Mouse (Mus musculus) hindbrain, embryonic 14.5 days (tissue): ENCODE results near the gene Hlx. TPM values are rescaled to one million over a fixed set of nuclear protein-coding genes. Genes with fewer than 3 reads are reported as not detected.

ENCODE experiments used
- ATAC-seq: fragments of 200-750 bp; cut with Nextera tagmentation; 2 replicates; pipeline ENCODE4 v1.8.0; 2017; ENCODE audit warnings: moderate number of reproducible peaks, mild to moderate bottlenecking, moderate TSS enrichment, moderate library complexity; ENCODE audit not compliant: low FRiP score
- DNase-seq: peaks from one replicate; pipeline ENCODE4 v3.0.0-alpha.2; 2015; ENCODE audit warnings: low spot score
- H3K27ac ChIP-seq: fragments of 300-500 bp; sonication (generic); 2 replicates; pipeline ENCODE4 v1.5.1; 2014; ENCODE audit warnings: mild to moderate bottlenecking, moderate library complexity
- H3K27me3 ChIP-seq: fragments of 300-500 bp; sonication (generic); 2 replicates; pipeline ENCODE4 v1.6.1; 2014; ENCODE audit warnings: mild to moderate bottlenecking, low read length, mixed read lengths; ENCODE audit not compliant: control insufficient read depth, insufficient read depth
- H3K36me3 ChIP-seq: fragments of 300-500 bp; sonication (generic); replicated peaks from 2 replicates; pipeline ENCODE4 v1.6.1; 2014; ENCODE audit not compliant: control insufficient read depth, insufficient read depth
- H3K4me1 ChIP-seq: fragments of 300-500 bp; sonication (generic); replicated peaks from 2 replicates; pipeline ENCODE4 v1.6.1; 2014; ENCODE audit warnings: antibody characterized with exemption, low read length, mixed read lengths; ENCODE audit not compliant: control insufficient read depth, insufficient read depth
- H3K4me2 ChIP-seq: fragments of 300-500 bp; sonication (generic); replicated peaks from 2 replicates; pipeline ENCODE4 v1.6.1; 2014; ENCODE audit warnings: mild to moderate bottlenecking, moderate library complexity
- H3K4me3 ChIP-seq: fragments of 300-500 bp; sonication (generic); replicated peaks from 2 replicates; pipeline ENCODE4 v1.5.1; 2014; ENCODE audit warnings: mild to moderate bottlenecking, low read length
- H3K9ac ChIP-seq: fragments of 300-500 bp; sonication (generic); 2 replicates; pipeline ENCODE4 v1.6.1; 2014
- H3K9me3 ChIP-seq: fragments of 300-500 bp; sonication (generic); 2 replicates; pipeline ENCODE4 v1.6.1; 2016; ENCODE audit warnings: low read length; ENCODE audit not compliant: control insufficient read depth
- WGBS: fragments of 180-500 bp; shearing (Covaris S2); extraction: QIAGEN DNeasy Blood & Tissue Kit; methylation state at CpG from one replicate; pipeline ENCODE4 v1.1.7; 2014; 5-methylcytosine and 5-hydroxymethylcytosine counted together
- polyA plus RNA-seq: library from polyadenylated mRNA; unstranded; fragments of >200 nt; fragmentation: Nextera tagmentation; extraction: Ambion mirVana; gene quantifications from 2 replicates; pipeline ENCODE4 v1.2.1, GENCODE M21; 2014

The Hlx gene
- polyA plus RNA-seq, result 2.0 and 2.8 TPM in 2 replicates

GRCm38 (mm10) chr1:184732556-184733049, at the start of gene Hlx:
TSS of gene Hlx (minus strand) at chr1:184732619.
- Histone ChIP-seq H3K27ac (no peak within 1 kb of the TSS), H3K9me3 (no peaks in the 10 kb centered on the region), H3K4me3 (peak within 1 kb of the TSS; percentile 30), H3K4me1 (peaks cover 3% of the 10 kb centered on the region; the same call in 1 of the 2 replicates), H3K4me2 (peak within 1 kb of the TSS; percentile 51), H3K9ac (0 out of 2 replicates have a peak within 1 kb of the TSS, but pooled peaks have one; percentile 18), H3K36me3 (no peaks in the 10 kb centered on the region), H3K27me3 (peaks cover 90% of the 10 kb centered on the region)
- ATAC-seq (peak; percentile 87; the same call in 1 of the 2 replicates), DNase-seq (peak; percentile 60)
- WGBS, result 0% methylated on average over 32 of the region's 32 CpGs

- no peak overlapping the region for H3K27ac ChIP-seq
- H3K9ac ChIP-seq, result no peak overlapping the region
- no peaks in the 10 kb centered on the region for H3K9me3 ChIP-seq
- no peak overlapping the region for H3K4me3 ChIP-seq
- no peaks in the 10 kb centered on the region for H3K4me1 ChIP-seq
- DNase-seq (no peak), ATAC-seq (no peak)
- no peaks in the 10 kb centered on the region for H3K27me3 ChIP-seq
- 84% methylated on average over 14 of the region's 14 CpGs for WGBS
- H3K4me2 ChIP-seq, result no peak overlapping the region
- no peaks in the 10 kb centered on the region for H3K36me3 ChIP-seq
These were observed 49.7 kb upstream of the Hlx start for GRCm38 (mm10) chr1:184782161-184782513.

- Histone ChIP-seq H3K27ac (no peak overlapping the region), H3K4me1 (no peaks in the 10 kb centered on the region), H3K27me3 (no peaks in the 10 kb centered on the region), H3K4me3 (no peak overlapping the region), H3K4me2 (no peak overlapping the region), H3K9me3 (no peaks in the 10 kb centered on the region), H3K36me3 (no peaks in the 10 kb centered on the region), H3K9ac (no peak overlapping the region)
- 83% methylated on average over 10 of the region's 10 CpGs for WGBS
- no peak for ATAC-seq
- no peak for DNase-seq
These were observed 49.1 kb upstream of the Hlx start for GRCm38 (mm10) chr1:184781286-184782160.

- H3K36me3 ChIP-seq, result no peaks in the 10 kb centered on the region
- H3K4me3 ChIP-seq, result no peak overlapping the region
- WGBS, result 93% methylated on average over 6 of the region's 6 CpGs
- no peak overlapping the region for H3K27ac ChIP-seq
- H3K4me2 ChIP-seq, result no peak overlapping the region
- no peak for DNase-seq
- ATAC-seq, result no peak
- no peaks in the 10 kb centered on the region for H3K27me3 ChIP-seq
- H3K9ac ChIP-seq, result no peak overlapping the region
- no peaks in the 10 kb centered on the region for H3K9me3 ChIP-seq
- no peaks in the 10 kb centered on the region for H3K4me1 ChIP-seq
These were observed 45.7 kb upstream of the Hlx start for GRCm38 (mm10) chr1:184778157-184778556.

GRCm38 (mm10) chr1:184777061-184777795, 44.8 kb upstream of the Hlx start:
- WGBS, result 32% methylated on average over 22 of the region's 22 CpGs

GRCm38 (mm10) chr1:184775289-184775688, 42.9 kb upstream of the Hlx start:
- ATAC-seq, result no peak
- WGBS, result 58% methylated on average over 9 of the region's 9 CpGs
- no peak overlapping the region for H3K9ac ChIP-seq

More at GRCm38 (mm10) chr1:184777061-184777795, 44.8 kb upstream of the Hlx start:
- H3K36me3 ChIP-seq, result no peaks in the 10 kb centered on the region
- H3K4me2 ChIP-seq, result no peak overlapping the region
- no peak overlapping the region for H3K9ac ChIP-seq
- no peaks in the 10 kb centered on the region for H3K27me3 ChIP-seq
- H3K9me3 ChIP-seq, result no peaks in the 10 kb centered on the region
- H3K4me1 ChIP-seq, result no peaks in the 10 kb centered on the region
- no peak overlapping the region for H3K27ac ChIP-seq
- H3K4me3 ChIP-seq, result no peak overlapping the region
- no peak for ATAC-seq
- DNase-seq, result no peak

DNA sequence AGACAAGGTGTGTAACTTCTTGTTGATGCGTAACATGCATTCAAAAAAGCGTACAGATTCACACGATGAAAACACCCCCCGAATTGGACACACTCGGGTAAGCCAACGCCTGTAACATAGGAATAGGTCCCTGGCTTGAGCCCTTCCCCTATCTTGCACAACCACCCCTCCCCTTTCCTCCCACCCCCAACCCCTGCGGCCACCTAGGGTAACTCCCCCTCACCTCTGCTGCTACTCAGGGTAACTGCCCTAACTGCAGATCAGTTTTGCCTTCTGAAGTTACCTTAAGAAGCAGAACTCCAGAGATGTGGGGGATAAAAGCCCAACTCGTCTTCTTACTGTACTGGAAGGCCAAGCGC, 39.5 kb upstream of the Hlx start:
- WGBS, result 11% methylated on average over 9 of the region's 9 CpGs

More at GRCm38 (mm10) chr1:184775289-184775688, 42.9 kb upstream of the Hlx start:
- Histone ChIP-seq H3K9me3 (no peaks in the 10 kb centered on the region), H3K27ac (no peak overlapping the region), H3K36me3 (no peaks in the 10 kb centered on the region), H3K27me3 (no peaks in the 10 kb centered on the region), H3K4me2 (no peak overlapping the region), H3K4me3 (no peak overlapping the region), H3K4me1 (peaks cover 4% of the 10 kb centered on the region; the same call in 1 of the 2 replicates)
- no peak for DNase-seq

GRCm38 (mm10) chr1:184771202-184771890, 38.9 kb upstream of the Hlx start:
- H3K4me3 ChIP-seq, result no peak overlapping the region
- peak overlapping the region; percentile 24 for H3K4me2 ChIP-seq
- peak; percentile 82 for DNase-seq
- no peak overlapping the region for H3K27ac ChIP-seq
- no peaks in the 10 kb centered on the region for H3K27me3 ChIP-seq
- no peak for ATAC-seq
- no peaks in the 10 kb centered on the region for H3K36me3 ChIP-seq
- H3K9ac ChIP-seq, result no peak overlapping the region
- 31% methylated on average over 18 of the region's 18 CpGs for WGBS
- H3K4me1 ChIP-seq, result peaks cover 4% of the 10 kb centered on the region; the same call in 1 of the 2 replicates
- H3K9me3 ChIP-seq, result no peaks in the 10 kb centered on the region

More for the DNA sequence above, 39.5 kb upstream of the Hlx start:
- 0 out of 2 replicates have a peak overlapping the region, but pooled peaks have one; percentile 10 for H3K9ac ChIP-seq
- H3K4me2 ChIP-seq, result peak overlapping the region; percentile 24
- no peak overlapping the region for H3K4me3 ChIP-seq
- no peaks in the 10 kb centered on the region for H3K36me3 ChIP-seq
- H3K27me3 ChIP-seq, result no peaks in the 10 kb centered on the region
- H3K4me1 ChIP-seq, result peaks cover 4% of the 10 kb centered on the region; the same call in 1 of the 2 replicates
- ATAC-seq (no peak), DNase-seq (no peak)
- H3K9me3 ChIP-seq, result no peaks in the 10 kb centered on the region
- H3K27ac ChIP-seq, result no peak overlapping the region
